In the genomic region with DNA sequence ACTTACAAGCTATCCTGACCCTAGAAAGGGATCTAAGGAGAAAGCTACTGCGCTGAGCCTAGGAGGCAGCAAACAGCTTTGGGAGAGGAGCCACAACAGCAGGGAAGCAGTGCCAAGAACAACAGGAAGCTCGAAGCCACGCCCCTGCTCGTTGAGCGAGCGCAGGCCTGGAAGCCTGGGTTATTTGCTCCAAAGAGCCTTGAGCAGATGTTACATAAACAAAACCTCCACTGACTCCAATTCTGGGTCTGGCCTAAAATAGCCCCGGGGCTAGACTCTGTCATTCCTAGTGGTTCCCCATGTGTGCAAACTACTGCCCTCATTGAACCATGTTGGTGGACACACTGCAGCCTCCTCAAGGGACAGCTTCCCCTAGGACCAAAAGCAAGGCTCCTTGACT, we compare ENCODE assay signal across 8 mouse cellular contexts.
DNase-seq lines count a peak whose midpoint lies in the region; ATAC-seq and TF ChIP-seq lines count a peak whose summit lies in the region.

No protein-coding gene starts in this region.

- no peaks in the 10 kb centered on the region for H3K36me3 ChIP-seq in liver, embryonic 16.5 days (ENCODE audit: control insufficient read depth, insufficient read depth)

- no peak overlapping the region for H3K4me3 ChIP-seq in liver, embryonic 16.5 days (ENCODE audit: low read depth, low read length)
- no peak overlapping the region for H3K4me3 ChIP-seq in olfactory bulb, adult 2 months (ENCODE audit: insufficient read depth, low read depth, low read length)

- ATAC-seq in liver, embryonic 16.5 days (ENCODE audit: low read depth) = peak; percentile 27; the same call in 1 of the 2 replicates

- WGBS in liver, embryonic 16.5 days (ENCODE audit: insufficient replicate concordance) = 2% methylated on average over 7 of the region's 7 CpGs
- 2% methylated on average over 7 of the region's 7 CpGs for WGBS in olfactory bulb, adult 2 months

- DNase-seq in MEL-GATA-1-ER (ENCODE audit: extremely low read depth, low read depth) = peak; percentile 39
- peak; percentile 36 for DNase-seq in cerebellum, adult 9-10 months
- DNase-seq in frontal cortex, adult 2 months (ENCODE audit: extremely low spot score in 1 of 2, low spot score in 1 of 2) = peak; percentile 21 to 66
- DNase-seq in heart, postnatal 36 days = peak; percentile 87 to 91
- peak; percentile 14 to 60 for DNase-seq in layer of hippocampus, adult 18-20 months (ENCODE audit: low spot score in 2 of 2)
- DNase-seq in urinary bladder, postnatal 10 days (ENCODE audit: low spot score) = peak; percentile 31

- H3K4me1 ChIP-seq in liver, embryonic 16.5 days (ENCODE audit: control insufficient read depth, low read depth, low read length) = no peaks in the 10 kb centered on the region; the same call in 1 of the 2 replicates
- peaks cover 14% of the 10 kb centered on the region for H3K4me1 ChIP-seq in olfactory bulb, adult 2 months (ENCODE audit: control insufficient read depth, insufficient read depth, low read length)

- H3K27ac ChIP-seq in liver, embryonic 16.5 days (ENCODE audit: low read length) = no peak overlapping the region
- peak overlapping the region; percentile 24; the same call in 1 of the 2 replicates for H3K27ac ChIP-seq in olfactory bulb, adult 2 months (ENCODE audit: insufficient read depth, low read depth, low read length)

- H3K27me3 ChIP-seq in liver, embryonic 16.5 days (ENCODE audit: control insufficient read depth, insufficient read depth, low read depth, low read length) = no peaks in the 10 kb centered on the region

- H3K4me2 ChIP-seq in liver, embryonic 16.5 days (ENCODE audit: low read depth, low read length) = no peak overlapping the region

- TF ChIP-seq POLR2A in olfactory bulb, adult 2 months (IDR thresholded peaks at IDR 0.05; ENCODE audit: insufficient read depth, low read depth, low read length) = no peak

- no peak for TF ChIP-seq CTCF in olfactory bulb, adult 2 months (IDR thresholded peaks at IDR 0.05; ENCODE audit: insufficient read depth, low read depth, low read length)

- H3K9ac ChIP-seq in liver, embryonic 16.5 days (ENCODE audit: low read depth, low read length) = no peak overlapping the region

- intact Hi-C loops in heart, postnatal 36 days (cut with DNase I) = loop anchor here (1.0 to 10.0 kb wide), 7 partner anchors 75 to 938 kb away; partner anchors contain the start of gene Chic2

- H3K9me3 ChIP-seq in liver, embryonic 16.5 days (replicated peaks; ENCODE audit: control insufficient read depth, low read length) = no peaks in the 10 kb centered on the region

Comparison
In these comparisons a context has a peak if more than half of its experiments do, and no peak if none do; other contexts are left out.
1. DNase-seq: peak in every context shown above with its lines; median percentile 89 in heart, postnatal 36 days; 44 in frontal cortex, adult 2 months; 39 in MEL-GATA-1-ER; 37 in layer of hippocampus, adult 18-20 months; 36 in cerebellum, adult 9-10 months; 31 in urinary bladder, postnatal 10 days.